Mouse (Mus musculus): ENCODE data around the gene Fam117a. TPM values are rescaled to one million over a fixed set of nuclear protein-coding genes. Genes with fewer than 3 reads are reported as not detected.

The Fam117a gene
- polyA plus RNA-seq, 1 experiment from 2014 or later, result 10.1 TPM

DNA sequence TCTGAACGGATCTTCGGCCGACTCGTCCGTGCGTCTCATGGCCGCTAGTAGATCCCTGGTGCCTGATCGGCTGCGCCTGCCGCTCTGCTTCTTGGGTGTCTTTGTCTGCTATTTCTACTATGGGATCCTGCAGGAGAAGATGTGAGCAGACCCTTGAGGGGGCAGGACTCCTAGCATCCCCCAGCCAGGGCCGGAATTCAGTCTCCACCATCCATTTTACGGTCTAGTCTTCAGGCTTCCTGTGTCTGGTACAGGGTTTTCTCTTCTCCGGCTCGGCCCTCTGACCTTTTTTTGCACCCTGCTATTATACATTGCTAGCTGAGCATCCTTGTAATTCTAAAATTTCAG lies 48.1 kb downstream of the Fam117a start:
- Histone ChIP-seq H3K4me1 (ENCODE audit: insufficient read depth, low read length) (peaks cover 8% of the 10 kb centered on the region), H3K4me2 (replicated peaks; ENCODE audit: low read depth, low read length) (peak overlapping the region; percentile 67), H3K9me3 (ENCODE audit: low read length) (no peaks in the 10 kb centered on the region), H3K36me3 (ENCODE audit: insufficient read depth, low read length) (peaks cover 30% of the 10 kb centered on the region), H3K9ac (replicated peaks; ENCODE audit: low read length) (peak overlapping the region; percentile 86), H3K27me3 (ENCODE audit: insufficient read depth, low read length) (no peaks in the 10 kb centered on the region), H3K27ac (ENCODE audit: low read length) (peak overlapping the region; percentile 86), H3K4me3 (ENCODE audit: low read length) (peak overlapping the region; percentile 88)
- 0% methylated on average over 14 of the region's 14 CpGs for whole genome bisulfite sequencing
- ATAC-seq (ENCODE audit: low FRiP score, low TSS enrichment), result peak; percentile 29; the same call in 1 of the 2 replicates

DNA sequence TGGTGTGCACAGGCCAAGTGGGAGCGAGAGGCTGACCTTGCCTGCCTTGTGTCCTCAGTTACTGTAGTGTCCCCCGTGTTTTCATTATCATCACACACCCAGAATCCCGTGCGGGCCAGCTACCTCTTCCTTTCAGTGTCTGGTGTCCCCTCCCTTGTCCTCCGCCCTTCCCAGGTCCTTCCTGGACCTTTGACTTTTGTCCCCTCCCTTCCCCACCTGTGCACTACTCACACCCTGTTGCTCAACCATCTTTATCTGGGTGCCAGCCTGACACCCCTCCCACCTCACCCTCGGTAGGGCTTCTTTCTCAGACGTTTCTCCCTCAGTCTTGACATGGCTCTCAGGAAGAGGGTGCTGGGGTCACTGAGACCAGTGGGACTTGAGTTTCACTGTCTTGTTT lies 50.5 kb downstream of the Fam117a start:
- 86% methylated on average over 7 of the region's 7 CpGs for WGBS
- H3K4me1 ChIP-seq (ENCODE audit: insufficient read depth, low read length), result peaks cover 8% of the 10 kb centered on the region
- no peak overlapping the region for H3K27ac ChIP-seq (ENCODE audit: low read length)
- H3K4me2 ChIP-seq (replicated peaks; ENCODE audit: low read depth, low read length), result no peak overlapping the region
- H3K4me3 ChIP-seq (ENCODE audit: low read length), result no peak overlapping the region
- ATAC-seq (ENCODE audit: low FRiP score, low TSS enrichment), result no peak
- H3K27me3 ChIP-seq (ENCODE audit: insufficient read depth, low read length), result no peaks in the 10 kb centered on the region
- H3K36me3 ChIP-seq (ENCODE audit: insufficient read depth, low read length), result peaks cover 38% of the 10 kb centered on the region
- H3K9me3 ChIP-seq (ENCODE audit: low read length), result no peaks in the 10 kb centered on the region
- H3K9ac ChIP-seq (replicated peaks; ENCODE audit: low read length), result no peak overlapping the region

DNA sequence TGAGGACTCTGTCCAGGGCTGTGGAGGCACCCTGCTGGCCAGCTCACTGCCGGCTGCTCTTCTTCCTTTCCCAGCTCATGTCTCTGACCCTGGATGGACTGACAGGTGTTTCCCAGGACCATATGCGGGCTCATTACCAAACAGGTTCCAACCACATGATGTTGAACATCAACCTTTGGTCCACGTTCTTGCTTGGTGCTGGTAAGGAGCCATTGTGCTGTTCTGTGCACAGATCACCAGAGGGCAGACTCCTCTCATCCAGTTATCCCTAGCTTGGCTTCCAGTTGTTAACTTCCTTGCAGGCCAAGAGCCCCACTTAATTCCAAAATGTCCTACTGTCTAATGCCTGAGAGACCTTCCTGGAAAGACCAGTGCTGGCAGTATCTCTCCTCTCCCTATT lies 52.2 kb downstream of the Fam117a start:
- Histone ChIP-seq H3K27ac (ENCODE audit: low read length) (no peak overlapping the region), H3K9ac (replicated peaks; ENCODE audit: low read length) (no peak overlapping the region), H3K4me3 (ENCODE audit: low read length) (no peak overlapping the region), H3K36me3 (ENCODE audit: insufficient read depth, low read length) (peaks cover 38% of the 10 kb centered on the region), H3K4me1 (ENCODE audit: insufficient read depth, low read length) (peaks cover 8% of the 10 kb centered on the region), H3K9me3 (ENCODE audit: low read length) (no peaks in the 10 kb centered on the region), H3K27me3 (ENCODE audit: insufficient read depth, low read length) (no peaks in the 10 kb centered on the region), H3K4me2 (replicated peaks; ENCODE audit: low read depth, low read length) (no peak overlapping the region)
- 59% methylated on average over 3 of the region's 3 CpGs for WGBS
- no peak for ATAC-seq (ENCODE audit: low FRiP score, low TSS enrichment)

DNA sequence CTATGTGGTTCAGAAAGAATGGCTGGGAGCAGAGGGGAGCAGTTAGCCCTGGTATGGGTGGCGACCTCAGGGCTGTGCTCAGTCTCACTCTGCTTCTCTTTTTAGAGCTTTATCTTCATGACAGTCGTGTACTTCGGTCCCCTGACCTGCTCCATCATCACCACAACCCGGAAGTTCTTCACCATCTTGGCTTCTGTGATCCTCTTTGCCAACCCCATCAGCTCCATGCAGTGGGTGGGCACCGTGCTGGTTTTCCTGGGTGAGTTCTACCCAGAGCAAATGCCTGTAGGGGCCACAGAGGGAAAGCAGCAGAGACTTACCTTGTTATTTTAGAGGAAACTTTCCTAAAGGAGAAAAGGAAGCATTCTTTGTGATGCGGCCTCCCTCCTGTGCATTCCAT lies 53.6 kb downstream of the Fam117a start:
- Histone ChIP-seq H3K36me3 (ENCODE audit: insufficient read depth, low read length) (peaks cover 38% of the 10 kb centered on the region), H3K9ac (replicated peaks; ENCODE audit: low read length) (no peak overlapping the region), H3K4me3 (ENCODE audit: low read length) (no peak overlapping the region), H3K27ac (ENCODE audit: low read length) (no peak overlapping the region), H3K27me3 (ENCODE audit: insufficient read depth, low read length) (no peaks in the 10 kb centered on the region), H3K9me3 (ENCODE audit: low read length) (no peaks in the 10 kb centered on the region), H3K4me2 (replicated peaks; ENCODE audit: low read depth, low read length) (no peak overlapping the region), H3K4me1 (ENCODE audit: insufficient read depth, low read length) (peaks cover 8% of the 10 kb centered on the region)
- 89% methylated on average over 6 of the region's 6 CpGs for WGBS
- no peak for ATAC-seq (ENCODE audit: low FRiP score, low TSS enrichment)

DNA sequence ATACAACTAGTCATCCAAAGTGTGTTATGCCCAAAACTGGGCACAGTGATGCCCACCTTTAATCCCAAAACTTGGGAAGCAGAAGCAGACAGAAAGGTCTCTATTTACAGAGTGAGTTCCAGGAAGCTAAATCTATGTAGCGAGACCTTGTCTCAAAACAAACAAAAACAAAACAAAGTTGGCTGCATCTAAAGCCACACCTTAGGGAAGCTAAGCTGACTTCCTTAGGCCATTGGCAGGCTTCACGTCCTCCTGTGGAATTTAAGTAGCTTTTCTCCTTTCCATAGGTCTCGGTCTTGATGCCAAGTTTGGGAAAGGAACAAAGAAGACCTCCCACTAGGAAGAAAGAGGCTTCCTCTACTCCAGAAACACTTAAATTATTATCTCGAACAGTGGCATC lies 54.4 kb downstream of the Fam117a start:
- Histone ChIP-seq H3K9ac (replicated peaks; ENCODE audit: low read length) (no peak overlapping the region), H3K36me3 (ENCODE audit: insufficient read depth, low read length) (peaks cover 38% of the 10 kb centered on the region), H3K9me3 (ENCODE audit: low read length) (no peaks in the 10 kb centered on the region), H3K4me1 (ENCODE audit: insufficient read depth, low read length) (no peaks in the 10 kb centered on the region), H3K27ac (ENCODE audit: low read length) (no peak overlapping the region), H3K4me3 (ENCODE audit: low read length) (no peak overlapping the region), H3K27me3 (ENCODE audit: insufficient read depth, low read length) (no peaks in the 10 kb centered on the region), H3K4me2 (replicated peaks; ENCODE audit: low read depth, low read length) (no peak overlapping the region)
- WGBS, result 82% methylated on average over 4 of the region's 4 CpGs
- no peak for ATAC-seq (ENCODE audit: low FRiP score, low TSS enrichment)

DNA sequence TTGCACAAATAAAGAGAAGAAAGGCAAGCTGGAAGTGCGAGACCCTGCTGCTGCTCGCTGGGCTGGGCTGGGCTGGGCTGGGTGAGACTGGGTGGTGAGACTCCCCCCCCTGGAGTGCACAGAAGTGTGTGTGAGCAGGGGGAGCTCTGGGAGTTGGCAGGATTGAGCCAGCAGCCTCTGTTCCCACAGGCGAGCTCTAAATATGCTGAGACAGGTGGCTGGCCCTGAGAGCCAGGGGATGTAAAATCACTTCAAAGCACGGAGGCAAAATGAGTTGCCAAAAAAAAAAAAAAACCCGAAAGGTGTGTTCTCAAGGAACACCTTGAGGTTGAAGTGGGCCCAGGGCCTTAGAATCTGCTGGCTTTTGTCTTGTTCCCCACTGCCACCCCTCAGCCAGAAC lies 54.9 kb downstream of the Fam117a start:
- H3K4me3 ChIP-seq (ENCODE audit: low read length), result no peak overlapping the region
- no peak overlapping the region for H3K4me2 ChIP-seq (replicated peaks; ENCODE audit: low read depth, low read length)
- no peaks in the 10 kb centered on the region for H3K9me3 ChIP-seq (ENCODE audit: low read length)
- ATAC-seq (ENCODE audit: low FRiP score, low TSS enrichment), result no peak
- no peak overlapping the region for H3K9ac ChIP-seq (replicated peaks; ENCODE audit: low read length)
- no peaks in the 10 kb centered on the region for H3K27me3 ChIP-seq (ENCODE audit: insufficient read depth, low read length)
- H3K36me3 ChIP-seq (ENCODE audit: insufficient read depth, low read length), result peaks cover 38% of the 10 kb centered on the region
- WGBS, result 77% methylated on average over 5 of the region's 5 CpGs
- no peaks in the 10 kb centered on the region for H3K4me1 ChIP-seq (ENCODE audit: insufficient read depth, low read length)
- no peak overlapping the region for H3K27ac ChIP-seq (ENCODE audit: low read length)

DNA sequence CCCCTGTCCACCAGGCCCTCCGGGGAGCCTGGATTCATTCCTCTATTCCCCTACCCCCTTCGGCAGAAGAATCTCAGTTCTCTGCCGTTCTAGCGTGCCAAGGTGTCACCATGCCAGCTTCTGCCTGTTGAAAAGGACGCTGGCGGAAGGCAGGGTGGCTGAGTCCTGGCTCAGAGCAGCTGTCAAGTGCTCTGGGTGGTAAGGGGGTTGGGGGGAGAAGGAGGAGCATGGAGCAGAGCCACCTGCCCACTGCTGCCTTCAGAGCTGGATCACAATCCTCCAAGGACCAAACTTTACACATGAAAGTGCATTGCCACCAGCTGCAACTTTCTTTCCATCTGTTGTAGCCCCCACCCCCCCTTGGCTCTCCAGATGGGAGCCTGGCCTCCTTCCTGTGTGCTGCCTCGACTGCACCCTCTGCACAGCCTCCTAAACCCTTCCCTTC lies 55.4 kb downstream of the Fam117a start:
- Histone ChIP-seq H3K9me3 (ENCODE audit: low read length) (no peaks in the 10 kb centered on the region), H3K4me2 (replicated peaks; ENCODE audit: low read depth, low read length) (no peak overlapping the region), H3K36me3 (ENCODE audit: insufficient read depth, low read length) (peaks cover 37% of the 10 kb centered on the region), H3K4me1 (ENCODE audit: insufficient read depth, low read length) (no peaks in the 10 kb centered on the region), H3K27me3 (ENCODE audit: insufficient read depth, low read length) (no peaks in the 10 kb centered on the region), H3K27ac (ENCODE audit: low read length) (no peak overlapping the region), H3K9ac (replicated peaks; ENCODE audit: low read length) (no peak overlapping the region), H3K4me3 (ENCODE audit: low read length) (no peak overlapping the region)
- 69% methylated on average over 7 of the region's 7 CpGs for WGBS
- ATAC-seq (ENCODE audit: low FRiP score, low TSS enrichment), result no peak

DNA sequence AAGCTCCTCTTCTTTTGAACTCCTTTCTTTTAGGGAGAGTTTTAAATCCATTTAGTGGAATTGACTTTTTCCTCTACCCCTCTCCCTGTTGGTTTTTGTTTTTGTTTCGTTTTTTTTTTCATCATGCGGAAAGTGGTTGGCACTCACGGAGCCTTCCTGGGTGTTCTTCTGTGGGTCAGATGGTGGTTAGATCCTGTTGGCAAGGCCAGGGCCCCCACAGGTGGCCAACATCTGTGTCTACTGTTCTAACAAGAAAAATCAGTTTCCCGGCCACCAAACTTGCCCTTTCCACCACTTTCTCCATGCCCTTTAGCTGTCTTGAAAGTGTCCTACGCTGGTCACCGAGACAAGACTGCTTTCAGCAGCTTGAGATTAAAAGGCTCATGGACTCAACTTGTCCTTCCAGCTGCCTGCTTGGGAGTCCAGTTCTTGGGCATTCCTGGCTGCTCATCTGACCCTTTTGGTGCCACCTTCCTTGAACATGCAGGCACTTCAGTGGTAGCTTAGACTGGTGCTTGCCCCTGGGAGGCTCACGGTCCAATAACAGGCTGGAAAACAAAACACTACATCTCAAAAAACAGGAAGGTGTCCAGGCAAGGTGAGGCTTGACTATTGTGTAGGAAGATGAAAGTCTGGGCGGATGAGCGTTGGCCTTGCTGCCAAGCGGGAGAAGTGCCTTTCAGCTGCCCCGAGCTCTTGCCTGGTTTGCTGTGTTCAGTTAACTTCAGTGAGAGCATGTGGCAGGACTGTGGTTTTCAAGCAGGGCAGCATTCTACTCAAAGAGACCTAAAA lies 56.1 kb downstream of the Fam117a start:
- Histone ChIP-seq H3K4me3 (ENCODE audit: low read length) (no peak overlapping the region), H3K9ac (replicated peaks; ENCODE audit: low read length) (no peak overlapping the region), H3K27me3 (ENCODE audit: insufficient read depth, low read length) (no peaks in the 10 kb centered on the region), H3K4me1 (ENCODE audit: insufficient read depth, low read length) (no peaks in the 10 kb centered on the region), H3K4me2 (replicated peaks; ENCODE audit: low read depth, low read length) (no peak overlapping the region), H3K9me3 (ENCODE audit: low read length) (no peaks in the 10 kb centered on the region), H3K27ac (ENCODE audit: low read length) (no peak overlapping the region), H3K36me3 (ENCODE audit: insufficient read depth, low read length) (peaks cover 32% of the 10 kb centered on the region)
- 77% methylated on average over 11 of the region's 11 CpGs for WGBS
- no peak for ATAC-seq (ENCODE audit: low FRiP score, low TSS enrichment)

DNA sequence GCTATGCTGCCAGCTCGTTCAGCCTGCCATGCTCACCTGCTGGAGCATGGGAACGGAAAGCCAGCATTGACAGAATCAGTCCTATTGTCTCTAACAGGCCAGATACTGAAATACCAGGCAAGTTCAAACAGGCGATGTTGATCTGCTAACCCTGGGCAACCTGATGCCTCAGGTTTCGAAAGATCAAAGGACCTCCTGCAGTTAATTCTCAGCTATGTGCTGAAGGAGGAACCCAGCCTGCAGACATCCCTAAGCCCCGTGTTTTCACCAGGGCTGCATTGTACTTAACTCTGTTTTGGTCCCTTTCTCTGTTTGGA lies 56.6 kb downstream of the Fam117a start:
- H3K4me2 ChIP-seq (replicated peaks; ENCODE audit: low read depth, low read length), result no peak overlapping the region
- no peaks in the 10 kb centered on the region for H3K4me1 ChIP-seq (ENCODE audit: insufficient read depth, low read length)
- no peak overlapping the region for H3K4me3 ChIP-seq (ENCODE audit: low read length)
- H3K9ac ChIP-seq (replicated peaks; ENCODE audit: low read length), result no peak overlapping the region
- whole genome bisulfite sequencing, result 17% methylated on average over 5 of the region's 5 CpGs
- no peak for ATAC-seq (ENCODE audit: low FRiP score, low TSS enrichment)
- H3K36me3 ChIP-seq (ENCODE audit: insufficient read depth, low read length), result peaks cover 26% of the 10 kb centered on the region
- H3K27me3 ChIP-seq (ENCODE audit: insufficient read depth, low read length), result no peaks in the 10 kb centered on the region
- no peaks in the 10 kb centered on the region for H3K9me3 ChIP-seq (ENCODE audit: low read length)
- no peak overlapping the region for H3K27ac ChIP-seq (ENCODE audit: low read length)

DNA sequence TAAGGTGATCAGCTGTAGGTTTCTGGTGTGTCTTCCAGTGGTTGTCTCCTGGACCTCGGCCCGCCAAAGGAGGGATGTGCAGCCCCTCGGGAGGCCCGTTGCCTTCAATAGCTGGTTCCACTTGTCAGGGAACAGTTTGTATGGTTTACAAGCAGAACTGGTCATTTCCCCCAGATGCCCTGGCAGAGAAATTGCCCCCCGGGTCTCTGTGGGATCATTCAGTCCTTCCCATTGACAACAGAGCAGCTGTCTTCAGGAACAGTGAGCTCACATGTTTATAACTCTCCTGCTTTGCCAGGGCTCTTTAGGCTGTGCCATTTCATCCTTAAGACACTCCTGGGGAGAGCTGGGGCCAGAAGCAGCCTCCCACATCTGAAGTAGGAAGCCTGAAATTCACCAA lies 57.3 kb downstream of the Fam117a start:
- WGBS, result 29% methylated on average over 5 of the region's 5 CpGs
- H3K4me1 ChIP-seq (ENCODE audit: insufficient read depth, low read length), result no peaks in the 10 kb centered on the region
- H3K9me3 ChIP-seq (ENCODE audit: low read length), result no peaks in the 10 kb centered on the region
- peaks cover 20% of the 10 kb centered on the region for H3K36me3 ChIP-seq (ENCODE audit: insufficient read depth, low read length)
- H3K4me2 ChIP-seq (replicated peaks; ENCODE audit: low read depth, low read length), result no peak overlapping the region
- H3K27ac ChIP-seq (ENCODE audit: low read length), result no peak overlapping the region
- H3K4me3 ChIP-seq (ENCODE audit: low read length), result no peak overlapping the region
- no peak overlapping the region for H3K9ac ChIP-seq (replicated peaks; ENCODE audit: low read length)
- ATAC-seq (ENCODE audit: low FRiP score, low TSS enrichment), result no peak
- H3K27me3 ChIP-seq (ENCODE audit: insufficient read depth, low read length), result no peaks in the 10 kb centered on the region

All from kidney, embryonic 16.5 days (tissue).